Mouse (Mus musculus) olfactory bulb, adult 2 months (tissue): ENCODE results near the gene Camk1.

Experiments
- CTCF ChIP-seq: fragments of 200-500 bp; IDR thresholded peaks from 2 replicates; pipeline ENCODE4 v1.5.1; 2012; ENCODE audit warnings: low read depth, mild to moderate bottlenecking, low read length, moderate library complexity; ENCODE audit not compliant: insufficient read depth
- POLR2A ChIP-seq: fragments of 200-500 bp; IDR thresholded peaks from 2 replicates; pipeline ENCODE4 v1.6.1; 2012; ENCODE audit warnings: mild to moderate bottlenecking, low read depth, low read length, moderate library complexity; ENCODE audit not compliant: insufficient read depth

DNA sequence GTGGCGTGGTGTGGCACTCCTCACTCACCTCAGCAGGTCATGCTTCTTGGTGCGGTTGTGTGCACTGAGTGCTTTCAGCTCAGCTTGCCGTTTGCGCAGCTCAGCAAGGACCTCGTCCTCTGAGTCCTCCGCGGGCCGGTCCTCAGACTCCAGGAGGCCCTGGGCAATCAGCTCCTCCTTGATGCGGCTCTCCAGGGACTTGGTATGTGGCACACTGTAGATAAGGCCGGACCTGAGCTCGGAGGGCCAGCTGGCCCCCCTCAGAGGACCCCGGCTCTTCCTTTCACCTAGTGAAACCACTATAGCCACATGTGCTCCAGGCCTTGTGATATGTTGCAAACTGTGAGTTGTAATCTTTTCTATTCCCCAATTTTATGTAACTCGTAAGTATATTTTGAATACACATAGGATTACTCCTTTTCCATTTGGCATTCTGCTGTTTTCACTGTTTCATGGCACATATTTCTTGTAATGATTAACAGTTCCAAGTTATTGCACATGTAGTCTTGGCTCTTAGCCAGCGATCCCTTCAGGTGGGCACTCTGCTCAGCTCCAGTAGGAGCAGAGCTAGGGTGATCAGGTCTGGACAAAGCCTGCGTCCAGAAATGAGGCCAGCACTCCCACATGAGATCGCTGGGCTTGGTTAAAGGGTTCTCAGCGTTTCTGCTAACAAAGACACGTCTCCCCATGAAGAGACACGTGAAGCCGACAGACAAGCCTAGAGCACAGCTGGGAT, 26.6 kb upstream of the Camk1 start:
- TF ChIP-seq POLR2A: no peak
- no peak for TF ChIP-seq CTCF
